Mouse (Mus musculus) MEL-GATA-1-ER (cell line): ENCODE measurements around the gene Tspear.
A peak's percentile ranks its signal among the peaks of the same experiment; 100 is the strongest.
"Not testable (repeated sequence)": the region's sequence is repeated elsewhere in the genome, so short reads cannot be mapped to it uniquely, and the experiment has no call there.

Experiments used
- DNase-seq: peaks from one replicate; pipeline ENCODE4 v3.0.0-alpha.2; 2012; ENCODE audit warnings: low read depth; ENCODE audit errors: extremely low read depth

Gene Tspear

DNA sequence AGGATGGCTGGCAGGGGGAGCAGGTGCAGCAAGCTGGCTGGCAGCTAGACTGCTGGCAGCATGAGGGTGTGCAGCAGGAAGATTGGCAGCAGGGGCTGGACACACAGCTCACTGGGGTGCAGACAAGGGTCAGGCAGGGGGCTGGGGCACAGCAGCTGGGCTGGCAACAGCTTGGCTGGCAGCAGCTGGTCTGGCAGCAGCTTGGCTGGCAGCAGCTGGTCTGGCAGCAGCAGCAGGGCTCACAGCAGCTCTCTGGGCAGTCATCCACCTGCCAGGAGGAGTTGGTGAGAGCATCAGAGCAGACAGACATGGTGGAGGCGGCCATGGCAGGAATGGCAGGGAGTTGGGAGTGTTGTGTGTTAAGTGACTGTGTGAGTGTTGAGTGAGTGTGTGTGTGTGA lies 101.5 kb downstream of the Tspear start, which contains the start of gene Gm7137:
Gene Gm7137 (minus strand): TSS at position 325 of the 400 bp plus-strand sequence.
- not testable (repeated sequence) for DNase-seq

DNA sequence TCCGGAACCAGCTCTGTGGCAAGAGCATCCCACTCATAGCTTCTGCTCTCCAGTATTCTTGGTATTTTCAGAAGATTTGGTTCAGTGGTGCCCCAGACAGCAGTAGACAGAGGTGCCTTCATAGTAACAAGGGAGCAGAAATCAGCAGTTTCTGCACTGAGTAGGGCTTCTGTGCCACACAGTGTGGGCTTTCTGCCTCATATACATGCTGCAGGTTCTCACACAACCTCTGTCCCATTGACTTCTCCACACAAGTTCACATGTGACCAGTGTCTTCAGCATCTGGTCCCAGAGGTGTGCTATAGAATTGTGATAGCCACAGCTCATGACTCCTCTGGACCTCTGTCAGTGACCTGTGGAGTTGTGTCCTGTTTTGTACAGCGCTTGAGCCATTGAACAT lies 102.3 kb downstream of the Tspear start:
- DNase-seq: no peak

GRCm38 (mm10) chr10:77794976-77795375 lies 108.6 kb downstream of the Tspear start, which contains the start of gene Gm9639:
Gene Gm9639 (minus strand): TSS chr10:77795076.
- DNase-seq: no peak

- no peak for DNase-seq
Measured at GRCm38 (mm10) chr10:77797677-77798076, 111.3 kb downstream of the Tspear start.

GRCm38 (mm10) chr10:77798164-77798920 lies 112.0 kb downstream of the Tspear start:
- DNase-seq: not testable (repeated sequence)

- DNase-seq: no peak
Measured at GRCm38 (mm10) chr10:77798921-77799508, 112.6 kb downstream of the Tspear start, which contains the start of gene Gm19668. Gene Gm19668 (minus strand): TSS chr10:77799133.

DNA sequence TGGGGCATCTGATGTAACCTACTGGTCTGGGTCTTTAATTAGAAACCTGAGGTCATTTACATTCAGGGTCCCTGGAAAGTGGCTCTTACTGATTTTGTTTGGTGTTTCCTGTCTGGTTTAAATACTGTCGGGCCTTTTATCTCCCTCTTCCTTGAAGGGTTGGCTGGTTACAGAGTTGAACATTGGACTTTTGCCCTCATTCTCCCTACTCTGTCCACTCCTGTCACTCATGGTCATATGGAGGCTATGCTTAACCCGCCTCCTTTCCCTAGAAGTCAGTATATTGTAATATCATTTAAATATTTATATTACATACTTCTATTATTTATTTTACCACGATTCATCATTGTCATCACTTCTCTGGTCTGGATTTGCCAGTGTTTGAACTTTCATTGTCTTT lies 117.7 kb downstream of the Tspear start:
- DNase-seq: no peak

GRCm38 (mm10) chr10:77811743-77812142 lies 125.4 kb downstream of the Tspear start, which contains the start of gene Gm9507:
Gene Gm9507 (minus strand): TSS chr10:77811843.
- DNase-seq: no peak

DNA sequence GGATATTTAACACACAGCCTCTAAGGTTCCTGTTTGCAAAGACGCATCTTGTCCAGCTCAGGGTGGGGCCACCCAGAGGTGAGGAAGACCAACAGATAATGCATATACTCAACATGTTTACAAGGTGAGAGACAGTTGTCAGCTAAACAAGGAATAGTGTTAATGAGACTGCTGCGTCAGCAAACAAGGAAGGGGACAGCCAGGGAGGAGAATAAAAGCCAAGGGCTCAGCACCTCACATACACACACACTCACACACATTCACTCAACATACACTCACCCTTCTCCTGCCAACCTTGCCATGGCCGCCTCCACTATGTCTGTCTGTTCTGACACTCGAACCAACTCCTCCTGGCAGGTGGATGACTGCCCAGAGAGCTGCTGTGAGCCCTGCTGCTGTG lies 128.0 kb downstream of the Tspear start, which contains the start of gene Gm2696:
Gene Gm2696 (plus strand): TSS at position 301 of the 400 bp plus-strand sequence.
- DNase-seq: no peak

DNA sequence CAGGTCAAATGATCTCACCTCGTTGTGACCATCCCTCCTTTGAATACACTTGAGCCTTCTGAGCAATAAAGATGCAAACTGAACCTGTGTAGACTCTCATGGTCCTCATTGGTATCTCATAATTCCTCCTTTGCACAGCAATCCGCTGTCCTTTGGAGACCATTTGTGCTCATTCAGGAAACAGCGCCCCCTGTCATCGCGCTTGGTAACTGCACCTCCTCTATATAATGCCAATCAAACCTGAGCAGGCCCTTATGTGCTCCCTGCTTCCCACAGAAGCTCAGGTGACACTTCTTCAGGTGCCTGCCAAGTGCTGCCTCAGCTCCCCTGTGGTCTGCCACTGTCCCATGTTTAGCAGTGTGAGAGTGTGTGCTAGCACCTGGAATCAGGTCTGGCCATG lies 129.1 kb downstream of the Tspear start:
- no peak for DNase-seq

DNA sequence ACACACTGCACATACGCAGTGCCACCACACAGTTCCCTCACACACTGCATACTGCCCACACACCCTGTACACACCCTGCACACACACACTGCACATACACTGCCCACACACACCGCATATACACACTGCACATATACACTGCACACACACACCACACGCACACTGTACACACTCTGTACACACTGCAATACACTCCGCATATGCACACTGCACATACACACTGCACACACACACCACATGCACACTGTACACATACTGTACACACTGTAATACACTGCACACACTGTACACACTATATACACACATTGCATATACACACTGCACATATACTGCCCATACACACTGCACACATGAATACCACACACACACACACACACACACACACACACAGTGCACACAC lies 132.2 kb downstream of the Tspear start:
- no peak for DNase-seq

GRCm38 (mm10) chr10:77819203-77819602 lies 132.8 kb downstream of the Tspear start:
- DNase-seq: no peak

- no peak for DNase-seq
Measured at GRCm38 (mm10) chr10:77826951-77827350, 140.6 kb downstream of the Tspear start, which contains the start of gene Krtap10-4. Gene Krtap10-4 (minus strand): TSS chr10:77827095.

- no peak for DNase-seq
Measured at GRCm38 (mm10) chr10:77835647-77836046, 149.3 kb downstream of the Tspear start, which contains the start of gene Krtap10-10. Gene Krtap10-10 (plus strand): TSS chr10:77835947.

DNA sequence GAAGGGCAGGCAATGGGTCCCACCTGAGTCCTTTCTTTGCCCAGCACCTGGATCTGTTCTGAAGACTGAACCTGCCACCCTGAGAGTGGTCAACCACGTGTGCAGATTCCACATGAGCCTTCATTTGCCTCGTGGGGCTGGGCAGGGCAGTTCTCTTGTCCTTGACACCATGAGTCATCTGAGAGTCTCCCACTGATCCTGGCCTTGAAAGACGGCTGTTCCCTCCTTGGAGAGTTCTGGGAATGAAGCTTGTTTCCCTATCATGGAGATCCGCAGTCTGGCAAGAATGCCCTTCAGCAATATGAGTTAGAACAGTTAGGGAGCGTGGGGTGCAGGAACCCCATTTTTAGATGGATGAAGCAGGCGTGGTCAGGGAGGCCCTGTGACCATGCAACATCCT lies 152.6 kb downstream of the Tspear start:
- DNase-seq: no peak

DNA sequence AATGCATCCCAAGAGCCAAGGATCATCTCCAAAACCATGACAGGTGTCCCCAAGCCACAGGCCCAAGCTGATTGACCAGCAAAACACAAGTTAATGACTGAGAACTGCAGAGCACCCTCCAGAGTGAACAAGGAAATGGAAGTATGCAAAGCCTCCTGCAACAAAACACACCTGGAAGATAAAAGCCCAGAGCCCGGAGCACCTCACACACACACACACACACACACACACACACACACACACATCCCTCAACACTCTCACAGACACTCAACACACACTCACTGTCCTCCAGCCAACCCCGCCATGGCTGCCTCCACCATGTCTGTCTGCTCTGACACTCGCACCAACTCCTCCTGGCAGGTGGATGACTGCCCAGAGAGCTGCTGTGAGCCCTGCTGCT lies 160.1 kb downstream of the Tspear start, which contains the start of gene Gm36176:
Gene Gm36176 (plus strand): TSS at position 301 of the 400 bp plus-strand sequence.
- no peak for DNase-seq

DNA sequence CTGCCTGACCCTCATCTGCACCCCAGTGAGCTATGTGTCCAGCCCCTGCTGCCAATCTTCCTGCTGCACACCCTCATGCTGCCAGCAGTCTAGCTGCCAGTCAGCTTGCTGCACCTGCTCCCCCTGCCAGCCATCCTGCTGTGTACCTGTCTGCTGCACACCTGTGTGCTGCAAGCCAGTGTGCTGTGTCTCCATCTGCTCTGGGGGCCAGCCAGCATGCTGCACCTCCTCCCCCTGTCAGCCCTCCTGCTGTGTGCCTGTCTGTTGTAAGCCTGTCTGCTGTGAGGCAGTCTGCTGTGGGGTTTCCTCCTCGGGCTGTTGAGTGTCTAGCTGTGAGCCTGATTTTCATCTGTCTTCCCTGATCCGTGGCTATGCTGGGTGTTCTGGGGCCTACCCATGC lies 160.6 kb downstream of the Tspear start:
- no peak for DNase-seq

DNA sequence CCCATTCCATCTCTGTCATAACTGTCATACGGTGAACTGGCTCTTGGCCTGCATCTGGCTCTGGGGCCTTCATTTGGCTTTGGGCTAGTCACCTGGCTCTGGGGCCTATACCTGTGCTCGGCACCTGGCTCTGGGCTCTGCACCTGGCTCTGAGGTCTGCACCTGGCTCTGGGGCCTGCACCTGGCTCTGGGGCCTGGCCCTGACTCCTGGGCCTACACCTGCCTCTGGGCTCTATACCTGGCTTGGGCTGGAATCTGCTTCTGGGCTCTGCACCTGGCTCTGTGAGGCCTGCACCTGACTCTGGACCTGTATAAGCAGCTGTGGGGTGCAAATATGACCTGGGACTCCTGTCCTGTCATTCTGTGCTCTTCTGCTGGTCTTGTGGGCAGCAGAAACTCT lies 161.2 kb downstream of the Tspear start:
- DNase-seq: no peak

- no peak for DNase-seq
Measured at GRCm38 (mm10) chr10:77852559-77852958, 166.2 kb downstream of the Tspear start, which contains the start of gene Gm10318. Gene Gm10318 (plus strand): TSS chr10:77852859.

GRCm38 (mm10) chr10:77861675-77862074 lies 175.3 kb downstream of the Tspear start, which contains the start of gene Gm3285:
Gene Gm3285 (plus strand): TSS chr10:77861975.
- no peak for DNase-seq

DNA sequence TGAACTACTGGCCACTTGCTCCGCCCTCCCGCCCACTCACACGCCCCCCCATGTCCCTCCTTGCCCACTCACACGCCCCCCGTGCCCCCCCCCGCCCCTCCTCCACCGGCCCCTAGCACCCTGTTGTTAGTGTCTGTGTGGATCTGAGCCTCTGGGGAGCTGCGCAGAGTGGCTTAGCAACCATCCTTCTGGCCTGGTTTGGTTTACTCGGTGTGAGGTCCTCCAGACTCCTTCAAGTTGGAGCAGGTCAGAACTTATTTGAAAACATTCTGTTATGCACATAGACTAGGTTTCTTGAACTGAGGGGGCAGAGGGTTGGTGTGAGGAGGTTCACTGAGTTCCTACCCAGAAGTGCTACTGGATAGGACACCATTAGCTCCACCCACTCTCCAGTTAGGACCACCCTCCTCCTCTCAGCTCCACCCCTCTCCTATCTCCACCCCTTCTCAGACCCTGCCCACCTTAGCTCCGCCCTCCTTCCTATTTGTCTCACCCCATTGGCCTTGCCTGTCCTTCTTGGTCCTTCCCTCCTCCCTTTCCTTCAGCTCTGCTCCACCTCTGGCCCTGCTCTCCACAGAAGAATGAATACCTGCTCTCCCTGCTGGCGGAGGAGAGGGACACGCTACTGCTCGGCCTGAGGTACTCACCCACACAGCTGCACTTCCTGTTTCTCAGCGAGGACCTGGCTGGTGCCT lies 177.8 kb downstream of the Tspear start:
- peak; percentile 92 for DNase-seq

DNA sequence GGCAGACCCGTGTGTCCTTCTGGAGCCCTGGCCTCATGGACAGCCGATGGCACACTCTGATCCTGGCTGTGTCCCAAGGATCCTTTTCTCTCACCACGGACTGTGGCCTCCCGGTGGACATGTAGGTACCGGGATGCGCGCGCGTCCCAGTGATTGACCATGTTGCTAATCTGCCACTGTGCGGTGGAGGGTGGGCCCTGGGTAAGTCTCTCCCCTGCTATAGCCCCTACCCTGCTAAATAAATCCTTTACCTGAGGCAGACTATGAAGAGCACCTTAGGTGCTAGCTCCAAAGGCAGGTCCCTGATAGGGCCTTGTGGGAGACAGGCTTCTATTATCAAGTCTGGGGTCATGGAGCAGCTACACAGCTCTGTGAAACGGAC lies 178.4 kb downstream of the Tspear start:
- DNase-seq: no peak
